Mouse (Mus musculus): ENCODE data around the gene Phlpp2.

GRCm38 (mm10) chr8:109961693-109962367 is 93.5 kb downstream of the Phlpp2 start, which contains the start of gene Marveld3:
- TF ChIP-seq CTCF (IDR thresholded peaks at IDR 0.05) (peak; percentile 95), EP300 (IDR thresholded peaks at IDR 0.05) (no peak)
